Mouse (Mus musculus): ENCODE results near the gene Fam49a. TPM values are rescaled to one million over a fixed set of nuclear protein-coding genes. Genes with fewer than 3 reads are reported as not detected.

Fam49a gene
- polyA plus RNA-seq, 1 experiment from 2014 or later = 22.3 TPM

DNA sequence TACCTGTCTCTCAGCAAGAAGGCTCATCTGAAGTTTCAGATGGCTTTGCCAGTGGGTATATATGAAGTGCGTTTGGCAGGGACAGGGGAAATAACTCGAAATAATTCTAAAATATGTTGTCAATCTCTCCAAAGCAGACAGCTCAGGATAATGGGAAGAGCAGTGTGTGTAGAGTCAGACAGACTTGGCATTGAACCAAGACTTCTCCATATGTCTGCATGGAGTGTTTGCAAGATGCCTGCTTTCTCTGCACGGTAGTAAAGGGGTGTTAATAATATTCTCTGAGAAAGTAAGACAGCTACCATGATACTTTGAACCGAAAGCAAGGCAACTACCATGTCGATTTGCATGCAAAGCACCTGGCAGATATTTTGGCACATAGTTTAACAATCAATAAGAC, 147.1 kb downstream of the Fam49a start:
- Histone ChIP-seq H3K27me3 (no peaks in the 10 kb centered on the region), H3K4me1 (replicated peaks) (peaks cover 13% of the 10 kb centered on the region), H3K27ac (no peak overlapping the region), H3K9ac (no peak overlapping the region), H3K4me2 (no peak overlapping the region), H3K36me3 (no peaks in the 10 kb centered on the region), H3K9me3 (replicated peaks) (no peaks in the 10 kb centered on the region), H3K4me3 (no peak overlapping the region)
- WGBS = 52% methylated on average over 5 of the region's 5 CpGs
- no peak for ATAC-seq (replicated peaks; ENCODE audit: insufficient number of reproducible peaks, insufficient read depth, low FRiP score, low read depth)

DNA sequence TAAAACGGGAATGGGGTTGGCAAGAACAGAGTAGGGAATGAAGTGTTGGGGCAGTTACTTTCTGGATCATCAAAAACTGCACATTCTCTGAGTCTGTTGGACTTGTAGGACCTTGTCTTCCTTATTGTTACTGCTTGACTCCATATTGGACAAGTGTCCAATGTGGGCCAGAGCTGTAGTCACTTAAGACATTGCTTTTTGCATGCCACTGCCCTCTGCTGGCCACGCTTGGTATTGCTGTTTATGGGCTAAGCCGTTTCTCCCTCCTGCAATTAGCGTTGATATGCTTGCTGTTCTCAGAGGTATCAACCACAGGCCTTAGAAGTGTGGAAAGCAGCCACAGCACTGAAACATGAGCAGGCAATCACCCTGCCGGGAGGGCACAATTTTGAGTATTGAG, 150.7 kb downstream of the Fam49a start:
- no peak overlapping the region for H3K4me3 ChIP-seq
- peaks cover 18% of the 10 kb centered on the region for H3K4me1 ChIP-seq (replicated peaks)
- H3K9me3 ChIP-seq (replicated peaks) = no peaks in the 10 kb centered on the region
- 31% methylated on average over 5 of the region's 5 CpGs for WGBS
- H3K9ac ChIP-seq = no peak overlapping the region
- H3K36me3 ChIP-seq = no peaks in the 10 kb centered on the region
- H3K4me2 ChIP-seq = no peak overlapping the region
- no peaks in the 10 kb centered on the region for H3K27me3 ChIP-seq
- no peak overlapping the region for H3K27ac ChIP-seq
- peak; percentile 18; the same call in 1 of the 2 replicates for ATAC-seq (replicated peaks; ENCODE audit: insufficient number of reproducible peaks, insufficient read depth, low FRiP score, low read depth)

DNA sequence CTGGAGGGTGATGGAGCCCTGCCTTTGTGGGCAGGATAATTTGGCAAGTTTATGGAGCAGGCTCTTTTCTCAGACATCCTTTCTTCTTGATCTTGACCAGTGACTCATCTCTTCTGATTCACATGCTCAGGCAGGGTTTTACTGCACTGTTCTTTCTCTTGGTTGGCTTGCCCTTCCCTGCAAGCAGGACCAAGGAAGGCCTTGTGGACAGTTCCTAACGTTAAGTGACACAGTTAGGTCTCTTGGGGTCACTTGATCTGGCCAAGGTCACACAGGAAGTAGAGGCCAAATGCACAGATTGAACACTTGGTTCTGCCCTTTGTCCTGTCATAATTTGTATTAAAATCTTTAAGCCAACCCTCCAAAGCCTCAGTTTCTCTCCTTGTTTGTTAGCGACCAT, 158.5 kb downstream of the Fam49a start:
- Histone ChIP-seq H3K4me3 (no peak overlapping the region), H3K9ac (no peak overlapping the region), H3K27me3 (no peaks in the 10 kb centered on the region), H3K4me2 (no peak overlapping the region), H3K4me1 (replicated peaks) (peaks cover 18% of the 10 kb centered on the region), H3K9me3 (replicated peaks) (no peaks in the 10 kb centered on the region), H3K27ac (no peak overlapping the region), H3K36me3 (no peaks in the 10 kb centered on the region)
- 3% methylated on average over 2 of the region's 2 CpGs for WGBS
- no peak for ATAC-seq (replicated peaks; ENCODE audit: insufficient number of reproducible peaks, insufficient read depth, low FRiP score, low read depth)

DNA sequence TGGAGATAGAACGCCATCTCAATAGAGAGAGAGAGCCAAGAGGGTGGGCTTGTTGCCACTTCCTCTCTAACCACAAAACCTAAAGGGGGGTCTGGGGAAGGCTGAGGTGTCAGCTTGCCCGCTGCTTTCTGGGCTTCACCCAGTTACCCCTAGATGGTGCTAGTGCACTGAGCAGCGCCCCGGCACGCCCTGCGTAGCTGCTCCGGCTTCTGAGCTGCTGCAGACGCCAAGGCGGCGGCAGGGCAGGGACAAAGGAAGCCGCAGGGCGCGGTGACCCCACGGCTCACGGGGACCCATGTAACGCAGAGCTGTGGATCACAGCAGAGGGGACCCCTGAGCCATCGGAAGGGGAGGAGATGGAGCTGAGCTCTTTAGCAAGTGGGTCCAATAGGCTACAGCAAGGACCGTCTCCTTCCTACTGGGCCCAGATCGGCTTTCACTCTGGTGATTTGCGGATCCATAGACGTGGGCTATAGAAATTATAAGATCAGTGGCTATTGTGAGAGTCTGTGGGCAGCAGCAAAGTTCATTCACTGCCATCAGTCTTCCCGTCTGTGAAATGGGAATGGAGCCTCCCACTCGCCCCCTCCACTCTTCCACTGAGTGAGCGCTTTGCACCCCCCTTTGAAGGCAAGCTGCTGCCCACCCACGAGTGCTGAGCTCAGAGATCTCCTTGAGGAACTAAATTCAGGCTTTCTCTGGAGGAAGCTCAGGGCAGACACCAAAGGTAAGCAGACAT, 159.1 kb downstream of the Fam49a start:
- peak; percentile 89 for ATAC-seq (replicated peaks; ENCODE audit: insufficient number of reproducible peaks, insufficient read depth, low FRiP score, low read depth)
- Histone ChIP-seq H3K9me3 (replicated peaks) (no peaks in the 10 kb centered on the region), H3K4me1 (replicated peaks) (peaks cover 14% of the 10 kb centered on the region), H3K4me2 (peak overlapping the region; percentile 81), H3K4me3 (peak overlapping the region; percentile 53), H3K36me3 (no peaks in the 10 kb centered on the region), H3K27ac (no peak overlapping the region), H3K27me3 (no peaks in the 10 kb centered on the region), H3K9ac (peak overlapping the region; percentile 73)
- WGBS = 13% methylated on average over 25 of the region's 25 CpGs

DNA sequence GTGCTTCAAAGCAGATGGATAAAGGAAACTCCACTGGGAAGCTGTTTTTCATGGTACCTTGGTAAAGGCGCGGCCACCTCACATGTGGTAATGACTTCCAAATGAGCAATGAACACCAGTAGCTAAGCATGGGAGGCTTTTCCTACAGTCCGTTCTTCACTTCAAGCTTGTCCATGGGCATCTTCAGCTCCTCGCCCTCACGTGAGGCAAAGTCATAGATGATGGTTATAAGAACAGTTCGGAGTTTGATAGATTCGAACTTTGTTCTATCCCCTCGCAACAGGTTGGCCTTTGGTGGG, 159.6 kb downstream of the Fam49a start:
- Histone ChIP-seq H3K4me2 (peak overlapping the region; percentile 81; the same call in 1 of the 2 replicates), H3K36me3 (no peaks in the 10 kb centered on the region), H3K27me3 (no peaks in the 10 kb centered on the region), H3K9ac (0 out of 2 replicates have a peak overlapping the region, but pooled peaks have one; percentile 73), H3K27ac (no peak overlapping the region), H3K4me3 (no peak overlapping the region), H3K9me3 (replicated peaks) (no peaks in the 10 kb centered on the region), H3K4me1 (replicated peaks) (peaks cover 10% of the 10 kb centered on the region)
- ATAC-seq (replicated peaks; ENCODE audit: insufficient number of reproducible peaks, insufficient read depth, low FRiP score, low read depth) = no peak
- WGBS = 92% methylated on average over 8 of the region's 8 CpGs

DNA sequence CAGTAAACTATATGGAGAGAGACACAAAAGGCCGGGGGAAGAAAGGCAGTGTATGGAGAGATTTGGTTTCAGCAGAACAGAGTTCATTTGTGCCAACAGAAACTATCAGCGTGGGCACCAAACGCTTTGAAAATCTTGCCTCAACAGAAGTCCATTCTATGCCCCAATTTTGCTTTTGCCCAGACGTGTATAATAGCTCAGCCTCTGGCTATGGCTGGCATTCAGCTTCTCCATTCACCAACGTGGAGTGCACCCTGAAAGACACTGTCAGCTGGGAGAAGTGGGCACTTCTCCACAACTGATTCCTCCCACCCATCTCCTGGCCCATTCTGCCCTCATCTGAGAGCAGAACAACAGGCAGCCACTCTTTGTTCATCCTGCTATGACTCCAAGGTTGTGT, 163.2 kb downstream of the Fam49a start:
- Histone ChIP-seq H3K4me2 (no peak overlapping the region), H3K27me3 (no peaks in the 10 kb centered on the region), H3K9ac (no peak overlapping the region), H3K4me3 (no peak overlapping the region), H3K4me1 (replicated peaks) (peaks cover 6% of the 10 kb centered on the region), H3K27ac (no peak overlapping the region), H3K36me3 (no peaks in the 10 kb centered on the region), H3K9me3 (replicated peaks) (no peaks in the 10 kb centered on the region)
- WGBS = 78% methylated on average over 5 of the region's 5 CpGs
- ATAC-seq (replicated peaks; ENCODE audit: insufficient number of reproducible peaks, insufficient read depth, low FRiP score, low read depth) = no peak

DNA sequence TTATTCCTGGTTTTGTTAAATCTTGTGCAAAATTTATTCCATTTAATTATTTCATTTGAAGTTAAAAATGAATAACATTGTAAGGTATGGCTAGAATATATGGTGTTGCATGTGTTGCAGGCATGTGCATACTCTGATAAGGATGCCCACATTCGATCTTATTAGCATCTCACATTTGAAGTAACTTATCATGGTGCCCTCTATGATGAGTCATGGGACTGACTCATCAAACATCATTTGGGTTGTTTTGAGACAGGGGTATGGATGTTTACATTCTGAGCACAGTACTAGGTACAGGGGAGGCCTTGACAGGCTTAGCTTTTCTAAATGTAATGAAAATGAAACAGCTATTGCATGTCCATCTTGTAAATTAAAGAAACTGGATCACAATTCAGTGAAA, 165.3 kb downstream of the Fam49a start:
- no peak overlapping the region for H3K4me3 ChIP-seq
- no peaks in the 10 kb centered on the region for H3K9me3 ChIP-seq (replicated peaks)
- ATAC-seq (replicated peaks; ENCODE audit: insufficient number of reproducible peaks, insufficient read depth, low FRiP score, low read depth) = no peak
- H3K4me1 ChIP-seq (replicated peaks) = no peaks in the 10 kb centered on the region
- no peak overlapping the region for H3K4me2 ChIP-seq
- H3K27ac ChIP-seq = no peak overlapping the region
- H3K27me3 ChIP-seq = no peaks in the 10 kb centered on the region
- no peak overlapping the region for H3K9ac ChIP-seq
- no peaks in the 10 kb centered on the region for H3K36me3 ChIP-seq
- 74% methylated on average over 1 of the region's 1 CpGs for WGBS

DNA sequence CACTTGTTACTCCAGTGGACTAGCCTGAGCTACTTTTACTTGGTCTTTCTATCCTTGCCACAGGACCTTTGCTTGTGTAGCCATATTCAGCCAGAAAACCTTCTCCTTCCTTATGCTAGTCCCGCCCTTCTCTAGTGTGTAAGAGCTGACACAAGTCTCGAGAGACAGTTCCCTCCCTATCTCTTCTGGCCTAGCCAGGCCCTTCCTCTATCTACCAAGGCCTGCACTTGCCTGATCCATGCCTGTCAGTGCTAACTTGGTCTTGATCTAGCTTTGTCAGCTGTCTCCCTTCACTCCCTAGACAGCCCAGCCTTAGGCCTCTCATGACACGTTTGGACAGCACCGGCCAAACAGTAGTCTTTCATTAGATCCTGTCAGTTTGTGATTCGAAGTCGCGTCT, 166.9 kb downstream of the Fam49a start:
- Histone ChIP-seq H3K36me3 (no peaks in the 10 kb centered on the region), H3K27ac (no peak overlapping the region), H3K4me3 (no peak overlapping the region), H3K9ac (no peak overlapping the region), H3K4me2 (no peak overlapping the region), H3K4me1 (replicated peaks) (no peaks in the 10 kb centered on the region), H3K9me3 (replicated peaks) (no peaks in the 10 kb centered on the region), H3K27me3 (no peaks in the 10 kb centered on the region)
- ATAC-seq (replicated peaks; ENCODE audit: insufficient number of reproducible peaks, insufficient read depth, low FRiP score, low read depth) = no peak
- 73% methylated on average over 7 of the region's 7 CpGs for WGBS

Data from heart, embryonic 15.5 days (tissue).